Mouse (Mus musculus): ENCODE data around the gene Gimap9.

The Gimap9 gene

GRCm38 (mm10) chr6:48696830-48697554 lies 21.1 kb downstream of the Gimap9 start:
- DNase-seq = no peak

GRCm38 (mm10) chr6:48697555-48697930 lies 21.6 kb downstream of the Gimap9 start:
- DNase-seq = no peak

GRCm38 (mm10) chr6:48698066-48698856 lies 22.3 kb downstream of the Gimap9 start:
- DNase-seq = no peak

- no peak for DNase-seq
These were observed 23.0 kb downstream of the Gimap9 start for GRCm38 (mm10) chr6:48698888-48699287.

GRCm38 (mm10) chr6:48700251-48701075 lies 24.5 kb downstream of the Gimap9 start:
- no peak for DNase-seq

- no peak for DNase-seq
These were observed 26.2 kb downstream of the Gimap9 start for GRCm38 (mm10) chr6:48702146-48702545.

- DNase-seq = no peak
These were observed 26.7 kb downstream of the Gimap9 start for GRCm38 (mm10) chr6:48702601-48703000.

- DNase-seq = no peak
These were observed 28.2 kb downstream of the Gimap9 start for GRCm38 (mm10) chr6:48704146-48704545.

GRCm38 (mm10) chr6:48706130-48706529 lies 30.2 kb downstream of the Gimap9 start:
- no peak for DNase-seq

- no peak for DNase-seq
These were observed 42.5 kb downstream of the Gimap9 start, which contains the start of the genes Gm28053 and Gimap7 for GRCm38 (mm10) chr6:48718455-48718854. Gm28053 (plus strand) TSS chr6:48718607. Gimap7 (plus strand) TSS chr6:48718621.

GRCm38 (mm10) chr6:48720326-48720725 lies 44.4 kb downstream of the Gimap9 start:
- no peak for DNase-seq

GRCm38 (mm10) chr6:48723468-48723867 lies 47.5 kb downstream of the Gimap9 start:
- no peak for DNase-seq

- peak; percentile 69 to 79 for DNase-seq
These were observed 49.5 kb downstream of the Gimap9 start for GRCm38 (mm10) chr6:48725476-48725875.

GRCm38 (mm10) chr6:48727761-48728160 lies 51.8 kb downstream of the Gimap9 start:
- no peak for DNase-seq
